In the genomic region with DNA sequence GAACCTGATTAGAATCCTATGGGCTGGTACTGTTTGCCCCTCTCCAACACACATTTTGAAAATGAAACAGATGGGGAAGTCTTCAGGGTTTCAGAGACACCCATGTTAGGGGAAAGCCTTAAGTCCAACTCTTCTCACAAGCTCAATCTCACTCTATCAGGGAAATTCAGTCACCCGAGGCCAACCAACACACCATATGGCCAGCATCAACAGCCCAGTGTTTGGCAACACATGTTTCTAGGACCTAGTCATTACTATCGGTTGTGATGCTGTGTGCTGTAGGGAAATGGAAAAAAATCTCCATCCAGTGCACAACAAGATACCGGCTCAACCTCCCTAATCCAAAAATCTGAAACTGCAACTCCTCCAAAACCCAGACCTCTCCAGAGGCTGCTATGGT, we compare ENCODE assay signal across 17 mouse cellular contexts.
"Had no signal": no experiment of that assay in that cellular context is flagged by ENCODE, and none has a peak within 500 bp of the region (broad histone marks: within the 10 kb centered on the region; RNA-seq: fewer than 3 reads in every experiment).

No protein-coding gene starts in this region.

- DNase-seq: kidney, adult 9 months; kidney, postnatal 14 days; kidney, postnatal 4 days; liver; lung, adult 18-20 months; thymus, adult 18-20 months; thymus, postnatal 36 days had no signal

- H3K27me3 ChIP-seq: limb, embryonic 13.5 days; liver, embryonic 12.5 days; liver, embryonic 15.5 days; megakaryocyte, embryonic 14.5 days; midbrain, embryonic 13.5 days; neural tube, embryonic 13.5 days had no signal

- H3K36me3 ChIP-seq: limb, embryonic 10.5 days; limb, embryonic 13.5 days; liver, embryonic 12.5 days; liver, embryonic 15.5 days; midbrain, embryonic 10.5 days; midbrain, embryonic 13.5 days; neural tube, embryonic 13.5 days had no signal

- H3K4me2 ChIP-seq: limb, embryonic 13.5 days; liver, embryonic 12.5 days; liver, embryonic 15.5 days; midbrain, embryonic 13.5 days; neural tube, embryonic 13.5 days had no signal

- H3K9ac ChIP-seq: limb, embryonic 13.5 days; liver, embryonic 12.5 days; liver, embryonic 15.5 days; midbrain, embryonic 13.5 days; neural tube, embryonic 13.5 days had no signal

- H3K27ac ChIP-seq: limb, embryonic 10.5 days; limb, embryonic 13.5 days; liver, embryonic 12.5 days; liver, embryonic 15.5 days; midbrain, embryonic 10.5 days; midbrain, embryonic 13.5 days; neural tube, embryonic 13.5 days had no signal

- H3K4me1 ChIP-seq: limb, embryonic 10.5 days; liver, embryonic 12.5 days; liver, embryonic 15.5 days; midbrain, embryonic 10.5 days; midbrain, embryonic 13.5 days; neural tube, embryonic 13.5 days had no signal

- ATAC-seq: liver, embryonic 12.5 days; midbrain, embryonic 13.5 days; midbrain, embryonic 16.5 days had no signal

- H3K4me3 ChIP-seq: limb, embryonic 10.5 days; limb, embryonic 13.5 days; liver, embryonic 12.5 days; liver, embryonic 15.5 days; megakaryocyte, embryonic 14.5 days; midbrain, embryonic 10.5 days; midbrain, embryonic 13.5 days; myocyte; neural tube, embryonic 13.5 days had no signal

- H3K9me3 ChIP-seq: limb, embryonic 10.5 days; limb, embryonic 13.5 days; liver, embryonic 12.5 days; liver, embryonic 15.5 days; megakaryocyte, embryonic 14.5 days; midbrain, embryonic 10.5 days; midbrain, embryonic 13.5 days; neural tube, embryonic 13.5 days had no signal
